Mouse (Mus musculus): ENCODE data around the gene Spink4. TPM values are rescaled to one million over a fixed set of nuclear protein-coding genes. Genes with fewer than 3 reads are reported as not detected.
"Not testable (repeated sequence)": the region's sequence is repeated elsewhere in the genome, so short reads cannot be mapped to it uniquely, and the experiment has no call there.

The Spink4 gene
- total RNA-seq, 2 experiments from 2014 or later = not detected

DNA sequence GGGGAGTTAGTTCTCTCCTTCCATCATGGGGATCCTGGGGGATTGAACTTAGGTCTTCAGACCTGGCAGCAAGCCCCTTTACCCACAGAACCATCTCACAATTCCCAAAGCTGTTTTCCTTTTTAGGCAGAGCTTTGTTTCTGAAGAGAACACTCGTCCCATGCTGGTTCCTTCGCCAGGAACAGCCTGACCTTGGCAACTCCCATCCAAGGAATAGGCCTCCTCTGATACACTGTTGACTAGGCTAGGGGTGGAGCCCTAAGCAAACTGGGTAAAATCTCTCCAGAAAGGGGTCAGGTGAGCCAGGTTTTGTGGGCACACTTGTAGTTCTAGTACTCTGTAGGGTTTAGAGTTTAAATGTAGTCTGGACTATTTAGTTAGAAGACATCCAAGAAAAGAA, 20.6 kb upstream of the Spink4 start:
- intact Hi-C loops (cut with DNase I) = no loop called here
- DNase-seq (ENCODE audit: extremely low spot score in 1 of 2, low spot score in 2 of 2) = no peak

DNA sequence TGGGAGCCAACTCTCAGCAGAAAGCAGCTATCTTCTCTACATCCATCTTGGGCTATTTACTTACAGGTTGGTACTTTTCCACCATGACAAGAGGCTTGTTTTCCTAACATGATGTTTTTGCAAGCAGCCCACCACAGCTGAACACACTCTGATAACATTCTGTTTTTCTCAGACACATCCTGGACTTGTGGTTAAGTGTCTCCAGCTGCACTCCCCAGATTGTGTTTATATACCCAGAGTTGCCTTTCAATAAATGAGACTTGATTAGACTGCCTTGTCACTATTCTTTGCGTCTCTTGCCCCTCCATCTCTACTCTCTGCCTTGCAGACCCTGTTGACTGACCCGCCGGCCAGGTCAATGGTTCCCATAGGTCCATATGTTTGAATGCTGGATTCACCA, 19.8 kb upstream of the Spink4 start:
- intact Hi-C loops (cut with DNase I) = no loop called here
- DNase-seq (ENCODE audit: extremely low spot score in 1 of 2, low spot score in 2 of 2) = no peak

DNA sequence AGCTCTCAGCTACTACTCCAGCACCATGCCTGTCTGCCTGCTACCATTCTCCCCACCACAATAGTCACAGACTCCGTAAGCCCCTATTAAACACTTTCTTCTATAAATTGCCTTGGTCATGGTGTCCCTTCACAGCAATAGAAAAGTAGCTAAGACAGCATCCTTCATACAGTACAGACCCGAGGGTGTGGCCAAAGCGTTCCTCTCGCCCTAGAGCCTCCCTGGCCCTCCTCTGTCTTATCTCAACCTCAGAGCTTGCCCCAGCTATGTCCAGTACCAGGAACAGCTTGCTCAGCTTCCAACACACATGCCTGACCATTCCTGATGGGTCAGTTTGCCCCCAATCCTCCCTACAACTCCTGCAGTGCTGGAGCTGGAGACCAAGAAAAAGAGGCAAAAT, 19.2 kb upstream of the Spink4 start:
- intact Hi-C loops (cut with DNase I) = no loop called here
- no peak for DNase-seq (ENCODE audit: extremely low spot score in 1 of 2, low spot score in 2 of 2)

DNA sequence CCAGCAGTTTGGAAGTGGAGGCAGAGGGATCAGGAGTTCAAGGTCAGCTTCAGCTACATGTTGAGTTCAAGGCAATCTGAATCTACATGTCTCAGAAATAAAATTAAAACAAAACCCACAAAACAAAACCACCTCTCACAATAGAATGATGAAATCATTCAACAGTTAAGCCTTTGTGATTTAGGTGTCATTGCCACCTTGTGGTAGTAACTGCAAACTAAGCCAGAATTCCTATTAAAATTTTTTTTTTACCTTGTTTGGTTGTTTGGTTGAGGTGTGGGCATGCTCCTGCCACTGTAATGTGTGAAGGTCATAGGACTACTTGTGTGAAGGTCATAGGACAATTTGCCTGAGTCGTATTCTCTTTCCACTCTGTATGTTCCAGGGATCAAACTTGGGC, 13.6 kb upstream of the Spink4 start:
- intact Hi-C loops (cut with DNase I) = loop anchor here (1.0 kb wide), 1 partner anchor 132 kb away; no protein-coding TSS in a partner anchor
- DNase-seq (ENCODE audit: extremely low spot score in 1 of 2, low spot score in 2 of 2) = no peak

DNA sequence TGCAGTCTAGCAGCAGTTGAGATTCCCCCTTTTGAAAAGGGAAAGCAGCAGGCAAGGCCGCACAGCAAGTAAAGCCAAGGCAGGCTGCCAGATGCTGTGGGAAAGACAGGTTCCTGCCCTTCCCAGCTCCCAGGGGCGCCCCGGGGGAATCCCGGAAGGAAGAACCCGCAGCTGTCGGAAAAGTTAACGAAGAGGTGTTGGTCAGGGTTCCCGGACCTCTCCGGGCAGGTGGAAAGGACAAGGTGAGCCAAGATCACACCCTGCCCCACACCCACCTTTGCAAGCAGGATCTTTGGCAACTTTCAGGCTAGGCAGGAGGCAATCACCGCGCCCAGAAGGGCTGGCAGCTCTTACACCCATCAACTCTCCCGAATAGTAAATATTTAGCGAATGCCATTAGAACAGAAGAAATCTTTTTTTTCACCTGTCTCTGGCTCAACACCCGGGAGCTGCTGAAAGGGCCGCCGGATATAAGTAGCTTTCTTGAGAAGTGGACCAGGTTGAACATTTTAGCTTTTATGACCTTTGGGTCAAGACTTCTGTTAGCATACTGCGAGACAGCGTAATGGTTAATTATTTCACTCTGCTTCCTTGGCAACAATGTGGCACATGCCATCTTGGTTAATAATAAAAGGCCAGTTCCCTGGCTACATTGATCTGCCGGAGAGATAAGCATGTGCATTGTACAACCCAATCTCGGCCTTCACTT, 11.4 kb upstream of the Spink4 start:
- intact Hi-C loops (cut with DNase I) = no loop called here

DNA sequence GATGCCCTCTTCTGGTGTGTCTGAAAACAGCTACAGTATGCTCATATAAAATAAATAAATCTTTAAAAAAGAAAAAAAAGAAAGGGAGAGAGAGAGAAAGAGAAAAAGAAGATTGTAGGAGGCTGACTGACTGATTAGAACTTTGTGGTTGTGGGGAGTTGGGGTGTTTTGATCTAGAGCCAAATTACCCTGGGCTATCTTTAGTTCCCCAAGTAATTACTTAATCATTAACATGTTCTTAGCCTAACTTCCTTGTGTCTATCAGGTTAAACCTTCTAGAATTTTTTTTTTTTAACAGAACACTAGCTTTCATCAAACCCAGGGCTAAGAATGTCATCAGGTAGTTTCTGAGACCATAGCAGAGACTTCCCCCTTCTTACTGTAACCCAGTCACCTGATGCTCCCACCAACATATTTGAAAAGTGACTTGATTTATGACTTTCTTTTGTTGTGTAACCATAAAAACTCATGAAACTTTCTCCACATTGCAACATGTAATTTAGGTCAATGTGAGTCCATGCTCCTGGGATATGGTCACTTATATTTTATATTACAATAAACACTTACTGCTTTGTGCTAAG, 5.5 kb upstream of the Spink4 start:
- DNase-seq (ENCODE audit: extremely low spot score in 1 of 2, low spot score in 2 of 2) = no peak
- intact Hi-C loops (cut with DNase I) = no loop called here

More for the DNA sequence above, 11.4 kb upstream of the Spink4 start:
- peak in 1 of 2 experiments; percentile 69 for DNase-seq (ENCODE audit: extremely low spot score in 1 of 2, low spot score in 2 of 2)

DNA sequence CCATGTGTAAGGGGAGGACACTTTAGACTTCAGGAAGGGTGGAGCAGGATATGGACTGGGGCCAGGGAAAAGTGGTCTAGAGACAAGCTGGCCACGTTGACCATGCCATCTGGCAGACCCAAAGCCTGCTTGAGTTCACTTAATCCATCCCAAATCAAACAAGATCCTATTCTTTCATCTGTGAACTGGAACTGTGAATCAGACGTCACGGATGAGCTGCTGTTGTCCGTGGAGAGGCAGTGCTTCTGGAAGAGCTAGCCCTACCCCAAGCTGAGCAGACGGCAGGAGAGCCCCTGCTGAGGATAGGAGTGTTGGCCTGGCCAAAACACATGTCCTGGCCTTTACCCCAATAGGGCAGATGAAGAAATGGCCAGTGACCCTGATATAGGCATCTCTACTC, 3.9 kb upstream of the Spink4 start:
- DNase-seq (ENCODE audit: extremely low spot score in 1 of 2, low spot score in 2 of 2) = no peak
- intact Hi-C loops (cut with DNase I) = no loop called here

DNA sequence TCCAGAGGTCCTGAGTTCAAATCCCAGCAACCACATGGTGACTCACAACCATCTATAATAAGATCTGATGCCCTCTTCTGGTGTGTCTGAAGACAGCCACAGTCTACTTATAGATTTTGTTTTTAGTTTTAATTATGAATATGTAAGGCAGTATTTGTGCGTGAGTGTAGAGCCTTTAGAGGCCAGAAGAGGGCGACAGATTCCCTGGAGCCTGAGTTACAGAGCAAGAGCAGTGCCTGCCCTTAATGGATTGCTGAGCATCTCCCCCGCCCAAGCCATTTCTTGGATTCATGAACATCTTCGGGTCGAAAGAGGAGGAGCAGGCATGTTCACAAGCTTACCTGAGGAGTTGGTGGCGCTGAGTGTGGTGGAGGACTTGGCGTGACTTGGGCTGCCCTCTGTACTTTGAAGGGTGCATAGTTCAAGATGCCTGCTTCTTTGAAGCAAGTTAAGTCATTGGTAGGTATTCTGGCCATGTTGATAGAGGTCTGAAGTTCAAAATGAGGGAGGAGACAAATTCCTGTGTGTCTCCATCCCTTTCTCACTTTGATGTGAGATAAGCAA, 3.2 kb upstream of the Spink4 start:
- no peak for DNase-seq (ENCODE audit: extremely low spot score in 1 of 2, low spot score in 2 of 2)
- intact Hi-C loops (cut with DNase I) = no loop called here

DNA sequence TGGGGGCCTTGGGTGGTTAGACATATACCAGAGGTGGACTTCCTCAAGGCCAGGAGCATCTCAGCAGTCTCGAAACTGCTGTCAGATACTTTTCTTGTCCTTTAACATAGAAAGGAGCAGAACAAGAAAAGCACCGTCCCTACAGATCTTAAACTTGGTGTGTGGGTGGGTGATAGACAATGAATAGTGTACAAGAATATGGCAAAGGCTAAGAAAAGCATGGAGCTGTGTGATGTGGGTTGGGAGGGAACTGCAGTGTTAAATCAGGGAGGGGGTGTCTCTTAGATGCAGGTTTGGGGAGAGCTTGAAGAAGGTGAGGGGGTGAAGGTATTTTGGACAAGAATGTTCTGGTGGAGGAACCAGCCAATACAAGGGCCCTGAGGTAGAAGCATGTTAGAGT, 724 bp downstream of the Spink4 start:
- intact Hi-C loops (cut with DNase I) = no loop called here
- DNase-seq (ENCODE audit: extremely low spot score in 1 of 2, low spot score in 2 of 2) = no peak

DNA sequence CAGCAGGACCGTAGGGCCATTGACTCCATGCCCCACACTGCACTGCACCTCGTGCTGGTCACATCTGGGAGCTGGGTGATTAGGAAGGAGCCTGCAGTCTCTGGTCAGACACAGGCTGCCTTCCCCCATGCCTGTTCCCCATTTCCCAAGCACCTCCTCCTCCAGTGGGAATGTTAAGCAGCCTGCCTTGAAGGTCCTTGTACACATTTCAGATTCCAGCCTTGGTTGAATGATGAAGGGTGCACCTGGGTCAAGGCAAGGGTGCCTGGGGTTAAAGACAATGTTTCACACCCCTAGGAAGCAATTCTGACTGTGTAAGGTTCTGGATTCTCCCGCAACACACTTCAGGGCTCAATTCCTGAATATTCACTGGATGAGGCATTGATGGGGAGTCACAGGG, 1.4 kb downstream of the Spink4 start:
- DNase-seq (ENCODE audit: extremely low spot score in 1 of 2, low spot score in 2 of 2) = no peak
- intact Hi-C loops (cut with DNase I) = no loop called here

DNA sequence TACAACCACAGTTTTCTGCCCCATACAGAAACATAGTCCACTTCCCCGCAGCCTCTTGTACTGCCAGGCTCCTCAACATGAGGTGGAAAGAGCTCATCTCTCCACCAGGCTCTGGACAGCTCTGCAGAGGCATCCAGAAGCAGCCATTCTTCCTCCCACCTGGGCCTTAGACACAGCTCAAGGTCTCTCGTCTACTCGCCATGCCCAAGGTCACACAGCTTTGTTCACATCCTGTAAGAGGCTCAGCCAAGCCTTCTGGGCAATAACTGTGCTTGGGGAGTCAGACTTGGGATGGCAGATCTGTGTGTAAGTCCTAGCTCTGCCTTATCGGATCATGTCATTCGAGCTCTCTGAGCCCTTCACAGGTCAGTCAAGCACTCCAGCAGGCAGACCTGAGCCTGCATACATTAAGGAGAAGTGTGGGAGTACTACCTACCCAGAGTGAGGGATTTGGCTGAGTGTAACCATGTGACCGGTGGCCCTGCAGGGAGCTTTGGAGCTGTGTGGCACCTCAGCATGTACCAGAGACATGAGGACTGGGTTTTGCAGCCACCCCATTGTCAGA, 3.3 kb downstream of the Spink4 start:
- intact Hi-C loops (cut with DNase I) = no loop called here
- DNase-seq (ENCODE audit: extremely low spot score in 1 of 2, low spot score in 2 of 2) = no peak

DNA sequence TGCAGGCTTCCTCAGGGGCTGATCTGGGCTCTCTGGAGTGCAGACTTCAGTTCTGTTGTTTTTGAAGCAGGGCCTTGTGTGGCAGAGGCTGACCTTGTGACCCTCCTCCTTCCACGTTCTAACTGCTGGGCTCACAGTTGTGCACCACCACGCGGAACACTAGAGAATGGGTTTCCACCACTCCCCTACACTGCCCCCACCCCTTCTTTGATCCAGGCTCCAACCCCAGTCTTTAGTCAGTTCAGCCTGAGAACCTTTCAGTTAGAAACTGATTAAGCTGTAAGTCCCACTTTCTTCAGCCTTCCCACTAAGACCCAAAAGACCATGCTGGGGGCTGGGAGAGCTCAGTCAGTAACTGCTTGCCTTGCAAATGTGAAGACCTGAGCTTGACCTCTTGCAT, 5.7 kb downstream of the Spink4 start:
- intact Hi-C loops (cut with DNase I) = no loop called here
- no peak for DNase-seq (ENCODE audit: extremely low spot score in 1 of 2, low spot score in 2 of 2)

DNA sequence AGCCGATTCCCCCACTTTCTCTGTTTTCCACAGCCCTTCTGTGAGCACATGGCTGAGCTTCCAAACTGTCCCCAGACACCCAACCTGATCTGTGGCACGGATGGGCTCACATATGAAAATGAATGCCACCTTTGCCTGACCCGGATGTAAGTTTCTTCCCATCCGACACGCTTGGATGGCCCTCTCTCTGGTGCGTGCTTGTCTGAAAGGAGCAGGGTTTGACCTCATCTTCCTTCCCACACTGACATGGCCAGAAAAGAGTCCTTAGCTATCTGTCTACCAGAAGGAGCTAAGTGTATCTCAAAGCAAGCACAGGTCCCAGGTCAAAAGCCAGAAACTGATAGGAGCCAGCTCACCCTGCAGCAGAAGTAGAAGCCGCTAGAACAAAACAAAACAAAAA, 9.2 kb downstream of the Spink4 start:
- DNase-seq (ENCODE audit: extremely low spot score in 1 of 2, low spot score in 2 of 2) = no peak
- intact Hi-C loops (cut with DNase I) = no loop called here

DNA sequence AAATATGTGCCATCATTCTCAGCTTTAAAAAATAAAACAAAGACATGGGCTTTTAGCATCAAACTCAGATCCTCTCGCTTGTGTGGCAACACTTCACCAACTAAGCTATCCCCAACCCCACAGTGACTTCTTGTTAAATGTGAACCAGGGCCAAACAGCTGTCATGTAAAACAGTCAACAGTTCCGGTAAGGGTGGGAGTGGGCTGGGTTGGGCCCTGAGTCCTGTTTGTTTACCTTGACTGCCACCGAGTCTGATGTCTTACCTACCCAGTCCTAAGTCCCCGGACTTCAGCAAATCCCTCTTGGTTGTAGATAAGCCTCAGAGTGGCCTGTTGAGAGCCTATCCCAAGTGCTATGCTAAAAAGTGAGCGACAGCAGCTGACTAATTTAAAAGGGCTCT, 13.8 kb downstream of the Spink4 start:
- intact Hi-C loops (cut with DNase I) = no loop called here
- DNase-seq (ENCODE audit: extremely low spot score in 1 of 2, low spot score in 2 of 2) = no peak

DNA sequence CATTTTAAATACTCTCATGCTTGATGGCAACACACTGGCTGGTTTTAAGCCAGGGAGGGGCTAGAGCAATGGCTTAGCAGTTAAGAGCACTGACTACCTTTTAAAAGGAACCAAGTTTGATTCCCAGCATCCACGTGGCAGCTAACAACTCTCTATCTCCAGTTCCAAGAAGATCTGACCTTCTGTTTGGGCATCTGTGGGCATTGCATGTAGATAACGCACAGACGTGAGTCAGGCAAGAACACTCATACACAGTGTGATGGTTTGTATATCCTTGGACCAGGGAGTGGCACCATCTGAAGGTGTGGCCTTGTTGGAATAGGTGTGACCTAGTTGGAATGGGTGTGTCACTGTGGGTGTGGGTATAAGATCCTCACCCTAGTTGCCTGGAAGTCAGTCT, 14.5 kb downstream of the Spink4 start:
- DNase-seq (ENCODE audit: extremely low spot score in 1 of 2, low spot score in 2 of 2); intact Hi-C loops (cut with DNase I): not testable (repeated sequence)

DNA sequence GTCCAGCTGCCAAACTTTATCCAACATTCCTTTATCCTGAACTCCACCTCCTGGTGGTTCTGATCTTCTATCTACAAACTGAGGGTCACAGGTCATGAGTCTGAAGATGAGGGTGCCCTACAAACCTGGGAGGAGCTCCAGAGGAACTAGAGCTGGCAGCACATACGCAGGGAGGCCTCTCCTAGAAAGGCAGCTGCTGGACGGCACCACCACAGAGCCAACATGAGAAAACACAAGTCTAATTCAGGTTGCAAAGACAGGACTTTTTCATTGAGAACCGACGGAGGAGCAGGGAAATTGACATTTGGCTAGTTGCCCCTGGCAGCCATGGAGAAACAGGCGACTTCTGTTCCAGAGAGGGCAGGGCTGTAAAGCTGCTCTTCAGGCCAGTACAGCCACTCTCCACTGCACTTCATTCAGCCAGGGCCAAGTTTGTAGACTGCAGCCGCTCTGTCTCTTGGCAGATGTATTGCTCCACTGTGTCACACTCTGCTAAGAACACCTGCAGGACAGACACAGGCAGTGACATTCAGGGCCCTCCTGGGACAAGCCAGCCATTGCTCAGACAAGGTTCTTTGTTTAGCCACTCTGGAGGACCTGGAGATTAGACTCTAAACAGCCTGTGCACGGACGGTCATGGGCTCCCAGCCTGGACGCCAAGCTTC, 16.5 kb downstream of the Spink4 start:
- intact Hi-C loops (cut with DNase I) = no loop called here
- DNase-seq (ENCODE audit: extremely low spot score in 1 of 2, low spot score in 2 of 2) = peak; percentile 69 to 75

DNA sequence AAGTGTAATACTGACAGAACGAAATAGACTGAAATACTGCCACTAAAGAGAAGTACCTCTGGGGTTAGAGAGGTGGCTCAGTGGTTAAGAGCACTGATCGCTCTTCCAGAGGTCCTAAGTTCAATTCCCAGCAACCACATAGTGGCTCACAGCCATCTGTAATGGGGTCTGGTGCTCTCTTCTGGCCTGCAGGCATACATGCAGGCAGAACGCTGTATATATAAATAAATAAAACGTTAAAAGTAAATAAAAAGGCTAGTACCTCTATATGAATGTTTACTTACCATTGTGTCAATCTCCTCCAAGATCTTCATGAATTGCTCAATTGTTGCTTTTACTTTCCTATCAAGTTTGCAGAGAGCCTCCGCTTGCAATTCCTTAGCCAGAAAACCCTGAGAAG, 18.9 kb downstream of the Spink4 start:
- DNase-seq (ENCODE audit: extremely low spot score in 1 of 2, low spot score in 2 of 2) = no peak
- intact Hi-C loops (cut with DNase I) = no loop called here

DNA sequence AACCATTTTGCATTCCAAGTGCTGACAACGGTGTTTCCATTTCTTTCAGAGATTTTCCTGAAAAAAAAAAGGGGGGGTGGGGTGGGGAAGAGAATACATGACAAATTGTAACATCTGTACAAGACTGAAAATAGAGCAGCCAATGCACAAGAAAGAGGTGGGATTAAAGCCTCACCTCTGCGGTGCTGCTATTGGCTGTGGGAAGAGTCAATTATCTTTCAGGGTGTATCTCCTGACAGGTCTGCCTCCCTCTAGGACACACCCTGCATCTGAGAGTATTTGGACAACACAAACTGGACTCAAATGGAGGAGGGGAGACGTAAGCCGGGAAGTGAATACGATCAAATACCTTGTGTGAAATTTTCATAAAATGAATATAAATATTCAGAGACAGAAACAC, 23.8 kb downstream of the Spink4 start:
- DNase-seq (ENCODE audit: extremely low spot score in 1 of 2, low spot score in 2 of 2) = no peak
- intact Hi-C loops (cut with DNase I) = no loop called here

DNA sequence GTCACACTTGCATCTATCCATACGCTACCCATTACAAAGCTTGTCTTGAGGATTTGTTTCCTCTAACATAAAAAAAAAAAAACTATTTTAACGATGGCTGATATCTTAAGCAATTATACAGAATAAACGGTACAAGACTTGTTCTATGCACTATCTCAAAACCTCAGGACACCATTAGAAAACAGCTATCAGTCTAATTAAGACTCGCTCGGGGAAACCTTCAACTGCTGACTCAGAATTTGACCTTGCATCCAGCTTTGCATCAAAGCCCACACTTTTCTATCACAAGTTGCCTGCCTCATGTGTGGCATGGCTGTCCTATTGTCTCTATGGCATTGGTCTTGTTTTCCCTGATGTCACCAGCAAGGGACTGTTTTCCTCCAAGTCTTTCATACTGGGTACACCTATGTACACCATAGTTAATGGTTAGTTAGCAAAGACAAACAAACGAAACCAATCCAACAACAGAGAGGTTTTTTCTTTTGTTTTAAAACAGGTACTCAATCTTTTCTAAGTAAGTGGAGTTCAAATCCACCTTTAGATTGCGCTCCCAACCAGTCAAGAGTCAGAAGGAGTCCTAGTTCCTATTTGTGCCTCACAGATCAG, 26.8 kb downstream of the Spink4 start:
- intact Hi-C loops (cut with DNase I) = no loop called here
- no peak for DNase-seq (ENCODE audit: extremely low spot score in 1 of 2, low spot score in 2 of 2)

All from left cerebral cortex, postnatal 10 days (tissue).